Mouse (Mus musculus) CH12.LX (cell line): ENCODE results near the gene Comtd1.

Experiments
- CHD1 ChIP-seq: IDR thresholded peaks from 2 replicates; pipeline ENCODE4 v1.6.1; 2012; ENCODE audit warnings: low read depth, low read length, improper control_type of control experiment, inconsistent platforms
- CTCF ChIP-seq, 2 experiments: IDR thresholded peaks in 1 of 2; conservative IDR thresholded peaks in 1 of 2; 2 replicates each; pipeline ENCODE4 v1.5.1; 2011 to 2012; ENCODE audit warnings: low read depth in 2 of 2, low read length in 2 of 2, improper control_type of control experiment in 1 of 2, inconsistent platforms in 1 of 2, mild to moderate bottlenecking in 1 of 2, moderate library complexity in 1 of 2
- ELF1 ChIP-seq: IDR thresholded peaks from 2 replicates; pipeline ENCODE4 v1.6.1; 2014; ENCODE audit warnings: low read depth, mild to moderate bottlenecking, inconsistent platforms, low read length, improper control_type of control experiment
- ETS1 ChIP-seq: conservative IDR thresholded peaks from 2 replicates; pipeline ENCODE4 v1.6.1; 2012; ENCODE audit warnings: low read depth, mild to moderate bottlenecking, inconsistent platforms, low read length, improper control_type of control experiment, moderate library complexity
- MYC ChIP-seq: IDR thresholded peaks from 2 replicates; pipeline ENCODE4 v1.6.1; 2011; ENCODE audit warnings: low read depth, mild to moderate bottlenecking, improper control_type of control experiment, low read length
- POLR2A ChIP-seq: IDR thresholded peaks from 2 replicates; pipeline ENCODE4 v1.6.1; 2011; ENCODE audit warnings: low read depth, mild to moderate bottlenecking, improper control_type of control experiment, low read length
- POLR2AphosphoS2 ChIP-seq: IDR thresholded peaks from 2 replicates; pipeline ENCODE4 v1.6.1; 2011; ENCODE audit warnings: low read depth, low read length, improper control_type of control experiment
- TBP ChIP-seq: conservative IDR thresholded peaks from 2 replicates; pipeline ENCODE4 v1.6.1; 2011; ENCODE audit warnings: low read depth, low read length, improper control_type of control experiment
- USF2 ChIP-seq: conservative IDR thresholded peaks from 2 replicates; pipeline ENCODE4 v1.6.1; 2011; ENCODE audit warnings: low read depth, low read length, improper control_type of control experiment

GRCm38 (mm10) chr14:21843263-21843662 lies 5.5 kb downstream of the Comtd1 start:
- TF ChIP-seq TBP (no peak), USF2 (no peak), CHD1 (no peak), POLR2AphosphoS2 (no peak), POLR2A (no peak), MYC (no peak), CTCF (conservative IDR thresholded peaks at IDR 0.05 in 1 of 2, IDR thresholded peaks at IDR 0.05 in 1 of 2; ENCODE audit: low read depth in 2 of 2, low read length in 2 of 2) (no peak), ETS1 (no peak), ELF1 (no peak)
